Mouse (Mus musculus) hindbrain, embryonic 13.5 days (tissue): ENCODE measurements around the gene Cbl. TPM values are rescaled to one million over a fixed set of nuclear protein-coding genes. Genes with fewer than 3 reads are reported as not detected.

Experiments
- ATAC-seq: fragments of 200-750 bp; cut with Nextera tagmentation; 2 replicates; pipeline ENCODE4 v1.8.0; 2017; ENCODE audit warnings: moderate TSS enrichment; ENCODE audit not compliant: low FRiP score
- H3K27ac ChIP-seq: fragments of 300-500 bp; sonication (generic); 2 replicates; pipeline ENCODE4 v1.5.1; 2015; ENCODE audit warnings: inconsistent platforms, mild to moderate bottlenecking, moderate library complexity
- H3K27me3 ChIP-seq: fragments of 300-500 bp; sonication (generic); 2 replicates; pipeline ENCODE4 v1.6.1; 2015; ENCODE audit warnings: mild to moderate bottlenecking, inconsistent platforms
- H3K36me3 ChIP-seq: fragments of 300-500 bp; sonication (generic); 2 replicates; pipeline ENCODE4 v1.6.1; 2015; ENCODE audit warnings: mild to moderate bottlenecking, inconsistent platforms
- H3K4me1 ChIP-seq: fragments of 300-500 bp; sonication (generic); replicated peaks from 2 replicates; pipeline ENCODE4 v1.6.1; 2015; ENCODE audit warnings: inconsistent platforms
- H3K4me2 ChIP-seq: fragments of 300-500 bp; sonication (generic); 2 replicates; pipeline ENCODE4 v1.6.1; 2015; ENCODE audit warnings: inconsistent platforms, mild to moderate bottlenecking, moderate library complexity
- H3K4me3 ChIP-seq: fragments of 300-500 bp; sonication (generic); 2 replicates; pipeline ENCODE4 v1.5.1; 2015; ENCODE audit warnings: mild to moderate bottlenecking, inconsistent platforms
- H3K9ac ChIP-seq: fragments of 300-500 bp; sonication (generic); 2 replicates; pipeline ENCODE4 v1.6.1; 2015; ENCODE audit warnings: mild to moderate bottlenecking, inconsistent platforms
- H3K9me3 ChIP-seq: fragments of 300-500 bp; sonication (generic); 2 replicates; pipeline ENCODE4 v1.6.1; 2016; ENCODE audit warnings: inconsistent platforms
- WGBS: fragments of 180-500 bp; shearing (Covaris S2); methylation state at CpG from one replicate; pipeline ENCODE4 v1.1.7; 2015; 5-methylcytosine and 5-hydroxymethylcytosine counted together
- polyA plus RNA-seq: library from polyadenylated mRNA; unstranded; fragments of >200 nt; fragmentation: Nextera tagmentation; extraction: Ambion mirVana; gene quantifications from 2 replicates; pipeline ENCODE4 v1.2.1, GENCODE M21; 2015

The Cbl gene
- polyA plus RNA-seq, 1 experiment from 2014 or later = 24.4 TPM

- peak overlapping the region; percentile 39; the same call in 1 of the 2 replicates for H3K9ac ChIP-seq
- WGBS = 5% methylated on average over 5 of the region's 5 CpGs
- no peak overlapping the region for H3K4me3 ChIP-seq
- 0 out of 2 replicates have a peak, but pooled peaks cover 3% of the 10 kb centered on the region for H3K27me3 ChIP-seq
- H3K4me1 ChIP-seq = peaks cover 49% of the 10 kb centered on the region
- peak overlapping the region; percentile 85 for H3K27ac ChIP-seq
- H3K36me3 ChIP-seq = no peaks in the 10 kb centered on the region
- no peaks in the 10 kb centered on the region for H3K9me3 ChIP-seq
- peak; percentile 72 for ATAC-seq
- H3K4me2 ChIP-seq = peak overlapping the region; percentile 25; the same call in 1 of the 2 replicates
Observed at GRCm38 (mm10) chr9:44254508-44255135, 20.8 kb upstream of the Cbl start.

DNA sequence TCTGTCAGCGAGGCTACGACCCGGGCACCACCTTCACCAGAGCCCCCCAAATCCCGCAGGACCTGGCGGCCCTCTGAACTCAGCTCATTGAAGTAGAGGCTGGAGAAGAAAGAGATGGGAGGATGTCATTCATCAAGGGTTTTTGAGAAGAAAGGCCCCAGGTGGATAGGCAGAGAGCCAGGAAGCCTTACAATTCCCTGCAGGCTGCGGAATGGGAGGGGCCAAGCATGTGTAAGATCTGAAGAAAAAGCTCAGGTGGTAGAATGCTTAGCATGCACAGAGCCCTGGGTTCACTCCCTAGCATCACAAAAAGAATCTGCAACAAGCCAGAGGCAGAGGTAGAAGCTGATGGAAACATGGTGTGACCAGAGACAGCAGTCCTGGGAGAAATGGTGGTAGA, 19.6 kb upstream of the Cbl start:
- Histone ChIP-seq H3K4me2 (no peak overlapping the region), H3K4me3 (no peak overlapping the region), H3K4me1 (peaks cover 49% of the 10 kb centered on the region), H3K27me3 (peaks cover 14% of the 10 kb centered on the region; the same call in 1 of the 2 replicates), H3K27ac (peak overlapping the region; percentile 85), H3K36me3 (no peaks in the 10 kb centered on the region), H3K9ac (no peak overlapping the region; the same call in 1 of the 2 replicates), H3K9me3 (no peaks in the 10 kb centered on the region)
- ATAC-seq = no peak
- WGBS = 81% methylated on average over 6 of the region's 6 CpGs

- Histone ChIP-seq H3K27ac (no peak within 1 kb of the TSS), H3K4me3 (no peak within 1 kb of the TSS), H3K4me1 (peaks cover 48% of the 10 kb centered on the region), H3K27me3 (peaks cover 22% of the 10 kb centered on the region; the same call in 1 of the 2 replicates), H3K9me3 (no peaks in the 10 kb centered on the region), H3K9ac (0 out of 2 replicates have a peak within 1 kb of the TSS, but pooled peaks have one; percentile 24), H3K4me2 (no peak within 1 kb of the TSS), H3K36me3 (no peaks in the 10 kb centered on the region)
- WGBS = 81% methylated on average over 10 of the region's 10 CpGs
- no peak for ATAC-seq
Observed at GRCm38 (mm10) chr9:44251314-44251713, 17.5 kb upstream of the Cbl start, which contains the start of gene Pdzd3. Gene Pdzd3, minus strand, starts transcription at chr9:44251471.

- peaks cover 39% of the 10 kb centered on the region for H3K4me1 ChIP-seq
- no peaks in the 10 kb centered on the region for H3K9me3 ChIP-seq
- 0 out of 2 replicates have a peak overlapping the region, but pooled peaks have one; percentile 24 for H3K9ac ChIP-seq
- H3K4me3 ChIP-seq = no peak overlapping the region
- no peak for ATAC-seq
- H3K36me3 ChIP-seq = no peaks in the 10 kb centered on the region
- H3K4me2 ChIP-seq = no peak overlapping the region
- no peak overlapping the region for H3K27ac ChIP-seq
- 35% methylated on average over 4 of the region's 4 CpGs for WGBS
- H3K27me3 ChIP-seq = peaks cover 22% of the 10 kb centered on the region; the same call in 1 of the 2 replicates
Observed at GRCm38 (mm10) chr9:44250445-44250844, 16.6 kb upstream of the Cbl start.

DNA sequence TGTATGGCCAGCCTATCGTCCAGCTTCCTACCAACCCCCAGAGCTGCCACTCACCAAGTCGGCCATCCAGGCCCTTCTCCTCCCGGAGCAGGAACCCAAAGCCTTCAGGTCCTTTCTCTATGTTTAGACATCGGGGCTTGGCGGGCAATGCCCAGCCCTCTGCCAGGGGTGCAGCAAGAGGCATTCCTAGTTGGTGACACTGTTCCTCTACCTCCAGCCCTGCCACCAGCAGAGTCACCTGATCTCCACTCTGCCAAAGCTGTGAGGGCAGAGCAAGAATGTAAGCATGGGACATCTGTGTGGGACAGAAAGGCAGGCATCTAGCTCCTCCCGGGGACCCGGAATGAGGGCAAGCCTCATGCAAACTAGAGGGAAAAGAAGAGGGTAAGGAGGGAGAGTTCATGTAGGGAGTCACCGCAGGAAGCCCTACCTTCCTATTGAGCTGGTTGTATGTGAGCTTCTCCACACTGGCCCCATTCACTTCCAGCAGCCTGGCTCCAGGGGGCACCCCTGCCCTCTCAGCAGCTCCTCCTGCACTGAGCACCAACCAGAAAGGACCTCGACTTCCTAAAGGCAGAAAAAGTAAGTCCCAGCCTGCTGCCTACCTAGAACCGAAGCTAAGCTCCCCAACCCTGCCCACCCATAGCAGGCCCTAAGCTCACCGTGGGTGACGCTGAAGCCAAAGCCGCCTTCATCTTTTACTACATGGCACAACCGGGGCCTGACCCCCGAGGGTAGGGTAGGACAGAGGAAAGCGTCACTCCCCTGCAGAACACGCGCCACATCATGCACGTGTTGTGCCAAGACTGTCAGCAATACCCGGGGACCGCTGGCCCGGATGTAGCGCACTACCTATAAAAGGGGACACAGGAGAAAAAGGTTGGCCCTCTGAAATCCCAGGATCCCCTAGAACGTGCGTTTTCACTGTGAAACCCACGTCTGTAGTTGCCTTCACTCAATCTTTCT, 15.6 kb upstream of the Cbl start:
- H3K4me1 ChIP-seq = peaks cover 29% of the 10 kb centered on the region
- H3K27ac ChIP-seq = no peak overlapping the region
- peak; percentile 57; the same call in 1 of the 2 replicates for ATAC-seq
- H3K27me3 ChIP-seq = peaks cover 22% of the 10 kb centered on the region; the same call in 1 of the 2 replicates
- H3K4me3 ChIP-seq = no peak overlapping the region
- H3K9me3 ChIP-seq = no peaks in the 10 kb centered on the region
- WGBS = 49% methylated on average over 26 of the region's 26 CpGs
- no peak overlapping the region for H3K9ac ChIP-seq
- H3K36me3 ChIP-seq = no peaks in the 10 kb centered on the region
- no peak overlapping the region for H3K4me2 ChIP-seq

DNA sequence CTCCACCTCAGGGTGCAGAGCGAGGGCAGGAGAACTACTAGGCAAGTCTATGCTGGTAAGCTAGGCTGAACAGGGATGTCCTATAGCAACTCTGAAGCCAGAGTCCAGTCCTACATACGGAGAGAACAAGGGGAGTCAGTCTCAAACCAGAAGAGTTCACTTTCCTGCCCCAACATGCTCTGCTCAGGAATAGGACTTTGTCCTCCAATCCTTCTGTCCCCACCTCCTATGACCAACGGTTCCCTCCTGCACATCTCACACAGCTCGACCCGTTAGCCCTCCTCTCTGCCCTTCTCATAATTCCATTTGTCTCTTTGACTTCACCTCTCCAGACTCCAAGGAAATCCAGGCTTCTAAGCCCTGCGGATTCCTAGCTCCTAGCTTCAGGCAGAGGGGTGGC, 14.1 kb upstream of the Cbl start:
- Histone ChIP-seq H3K9me3 (no peaks in the 10 kb centered on the region), H3K27ac (no peak overlapping the region)
- 90% methylated on average over 6 of the region's 6 CpGs for WGBS

GRCm38 (mm10) chr9:44243621-44244020, 9.8 kb upstream of the Cbl start:
- Histone ChIP-seq H3K27ac (no peak overlapping the region), H3K9ac (no peak overlapping the region)
- ATAC-seq = no peak

More for the DNA sequence above, 14.1 kb upstream of the Cbl start:
- H3K27me3 ChIP-seq = peaks cover 19% of the 10 kb centered on the region; the same call in 1 of the 2 replicates
- H3K9ac ChIP-seq = no peak overlapping the region
- H3K4me1 ChIP-seq = peaks cover 14% of the 10 kb centered on the region
- no peak for ATAC-seq
- H3K4me3 ChIP-seq = no peak overlapping the region
- H3K36me3 ChIP-seq = no peaks in the 10 kb centered on the region
- no peak overlapping the region for H3K4me2 ChIP-seq

DNA sequence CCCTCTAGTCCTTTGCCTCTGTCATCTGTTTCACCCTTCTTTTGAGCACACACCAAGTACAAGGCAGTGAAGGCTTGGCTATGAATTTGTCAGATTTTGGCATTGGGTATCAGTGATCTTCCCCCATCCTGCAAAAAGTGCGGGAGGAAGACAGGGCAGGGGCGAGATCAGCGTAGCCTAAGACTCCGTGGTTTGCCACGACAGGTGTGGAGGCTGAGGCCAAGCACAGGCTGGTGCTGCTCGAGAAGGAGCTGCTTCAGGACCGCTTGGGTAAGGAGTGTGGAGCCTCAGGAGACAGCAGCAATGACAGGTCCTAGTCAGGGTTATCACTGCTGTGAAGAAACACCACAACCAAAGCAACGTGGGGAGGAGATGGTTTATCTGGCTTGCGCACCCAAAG, 7.6 kb upstream of the Cbl start:
- Histone ChIP-seq H3K4me1 (no peaks in the 10 kb centered on the region), H3K27me3 (no peaks in the 10 kb centered on the region), H3K4me3 (no peak overlapping the region), H3K9ac (no peak overlapping the region), H3K9me3 (no peaks in the 10 kb centered on the region), H3K27ac (no peak overlapping the region), H3K36me3 (no peaks in the 10 kb centered on the region), H3K4me2 (no peak overlapping the region)
- no peak for ATAC-seq
- 79% methylated on average over 9 of the region's 9 CpGs for WGBS

More at GRCm38 (mm10) chr9:44243621-44244020, 9.8 kb upstream of the Cbl start:
- no peaks in the 10 kb centered on the region for H3K9me3 ChIP-seq
- no peak overlapping the region for H3K4me3 ChIP-seq
- WGBS = 51% methylated on average over 2 of the region's 2 CpGs
- H3K4me1 ChIP-seq = no peaks in the 10 kb centered on the region
- 0 out of 2 replicates have a peak, but pooled peaks cover 10% of the 10 kb centered on the region for H3K27me3 ChIP-seq
- H3K36me3 ChIP-seq = no peaks in the 10 kb centered on the region
- no peak overlapping the region for H3K4me2 ChIP-seq

DNA sequence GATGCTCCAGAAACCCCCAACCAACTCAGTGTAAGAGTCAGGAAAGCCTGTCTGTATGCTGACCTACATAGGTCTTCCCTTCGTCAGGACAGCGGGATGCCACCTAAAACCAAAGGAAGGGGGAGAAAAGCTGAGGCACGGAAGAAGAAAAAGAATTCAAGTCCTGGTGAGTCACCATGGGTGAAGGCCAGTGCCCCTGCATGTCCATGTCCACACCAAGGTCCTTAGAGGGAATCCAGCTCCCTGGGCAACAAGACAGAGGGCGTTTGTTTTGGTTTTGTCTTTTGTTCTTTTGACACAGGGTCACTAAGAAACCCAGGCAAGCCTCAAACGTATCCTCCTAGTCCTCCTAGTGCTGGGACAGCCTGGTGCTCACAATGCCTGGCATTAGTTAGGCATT, 7.1 kb upstream of the Cbl start:
- 39% methylated on average over 5 of the region's 5 CpGs for WGBS
- Histone ChIP-seq H3K4me1 (no peaks in the 10 kb centered on the region), H3K4me2 (no peak overlapping the region), H3K9me3 (no peaks in the 10 kb centered on the region), H3K27me3 (no peaks in the 10 kb centered on the region), H3K9ac (no peak overlapping the region), H3K4me3 (no peak overlapping the region), H3K27ac (no peak overlapping the region), H3K36me3 (no peaks in the 10 kb centered on the region)
- no peak for ATAC-seq

DNA sequence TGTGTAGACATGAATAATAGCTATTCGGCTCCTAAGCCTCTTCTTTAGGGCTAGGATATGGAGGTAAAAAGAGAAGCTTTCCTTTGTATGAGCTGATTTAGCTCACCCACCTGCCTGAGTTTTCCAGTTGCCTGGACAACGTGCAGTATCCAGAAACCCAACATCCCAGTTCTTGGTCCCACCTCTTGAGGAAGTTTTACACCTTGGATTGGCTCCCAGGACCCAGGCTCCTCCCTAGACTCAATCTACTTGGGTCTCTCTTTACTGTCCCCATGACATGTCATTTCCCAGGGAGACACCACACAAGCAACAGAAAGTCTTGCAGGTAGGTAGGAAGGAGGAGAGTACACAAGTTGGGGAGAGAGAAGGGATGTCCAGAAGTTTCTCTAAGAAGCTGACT, 6.5 kb upstream of the Cbl start, which contains the start of gene Ccdc153:
Gene Ccdc153, plus strand, starts transcription at position 278 of the 400 bp plus-strand sequence.
- H3K4me3 ChIP-seq = no peak within 1 kb of the TSS
- no peaks in the 10 kb centered on the region for H3K27me3 ChIP-seq
- no peak for ATAC-seq
- H3K9me3 ChIP-seq = no peaks in the 10 kb centered on the region
- H3K9ac ChIP-seq = no peak within 1 kb of the TSS
- no peak within 1 kb of the TSS for H3K27ac ChIP-seq
- 62% methylated on average over 2 of the region's 2 CpGs for WGBS
- H3K4me1 ChIP-seq = no peaks in the 10 kb centered on the region
- H3K36me3 ChIP-seq = no peaks in the 10 kb centered on the region
- no peak within 1 kb of the TSS for H3K4me2 ChIP-seq

GRCm38 (mm10) chr9:44239447-44239846, 5.6 kb upstream of the Cbl start:
- Histone ChIP-seq H3K27me3 (no peaks in the 10 kb centered on the region), H3K36me3 (no peaks in the 10 kb centered on the region), H3K27ac (no peak overlapping the region), H3K4me3 (no peak overlapping the region), H3K4me2 (no peak overlapping the region), H3K9ac (no peak overlapping the region), H3K4me1 (no peaks in the 10 kb centered on the region), H3K9me3 (no peaks in the 10 kb centered on the region)
- WGBS = 14% methylated on average over 5 of the region's 5 CpGs
- ATAC-seq = no peak

GRCm38 (mm10) chr9:44238501-44239190, 4.8 kb upstream of the Cbl start:
- no peaks in the 10 kb centered on the region for H3K36me3 ChIP-seq
- no peak overlapping the region for H3K27ac ChIP-seq
- no peaks in the 10 kb centered on the region for H3K4me1 ChIP-seq
- H3K4me2 ChIP-seq = no peak overlapping the region
- no peaks in the 10 kb centered on the region for H3K9me3 ChIP-seq
- H3K9ac ChIP-seq = no peak overlapping the region
- H3K4me3 ChIP-seq = no peak overlapping the region
- 81% methylated on average over 17 of the region's 17 CpGs for WGBS
- no peaks in the 10 kb centered on the region for H3K27me3 ChIP-seq
- no peak for ATAC-seq
